Mouse (Mus musculus) heart, postnatal 0 days (tissue): ENCODE data around the gene Wfdc21.

Source experiments
- CTCF ChIP-seq: IDR thresholded peaks from 2 replicates; pipeline ENCODE4 v1.5.1; 2016; ENCODE audit warnings: antibody characterized with exemption, control low read depth, low read depth
- EP300 ChIP-seq: IDR thresholded peaks from 2 replicates; pipeline ENCODE4 v1.6.1; 2016; ENCODE audit warnings: antibody characterized with exemption, low read depth

DNA sequence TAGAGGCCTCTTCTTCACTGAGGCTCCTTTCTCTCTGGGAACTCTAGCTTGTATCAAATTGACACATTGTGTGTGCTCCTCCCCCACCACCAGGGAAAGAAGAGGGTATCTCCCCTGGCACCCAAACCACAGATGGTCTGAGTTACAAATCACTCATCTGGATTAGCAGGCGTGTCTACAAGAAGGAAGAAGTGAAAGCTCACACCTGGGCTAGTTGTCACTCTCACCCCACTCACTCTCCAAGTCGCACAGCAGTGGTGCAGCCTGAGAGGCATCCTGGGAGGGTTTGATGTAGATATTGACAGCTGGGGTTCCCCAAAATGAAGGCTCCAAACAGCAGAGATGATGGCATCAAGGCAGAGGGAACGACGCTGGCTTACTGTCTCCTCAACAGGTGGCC, 588 bp upstream of the Wfdc21 start:
- TF ChIP-seq CTCF (no peak), EP300 (no peak)
